Mouse (Mus musculus): ENCODE data around the gene Lrrc3c. TPM values are rescaled to one million over a fixed set of nuclear protein-coding genes. Genes with fewer than 3 reads are reported as not detected.
A peak's percentile ranks its signal among the peaks of the same experiment; 100 is the strongest.

Lrrc3c gene
- not detected in 2 replicates for polyA plus RNA-seq (2016; fragmentation: Nextera tagmentation; extraction: Ambion mirVana)

DNA sequence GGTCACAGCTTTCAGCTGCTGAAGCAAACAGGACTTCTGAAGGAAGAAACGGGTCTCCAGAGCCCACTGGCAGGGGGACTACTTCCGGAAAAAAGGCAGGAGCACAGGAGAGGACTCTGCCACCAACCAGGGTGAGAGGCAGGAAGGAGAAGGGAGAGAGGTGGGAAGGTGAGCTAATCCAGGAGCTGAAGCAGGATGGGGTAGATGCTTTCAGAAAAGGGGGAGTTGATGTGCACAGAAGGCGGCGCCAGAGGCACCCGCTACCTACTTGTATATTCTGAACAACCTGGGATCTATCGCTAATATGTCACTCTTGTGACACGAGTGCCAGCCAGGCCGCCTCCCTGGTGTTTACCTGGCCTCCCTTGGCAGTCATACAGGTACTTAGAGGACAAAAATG, at the start of gene Lrrc3c:
Gene Lrrc3c, plus strand, starts transcription at position 301 of the 400 bp plus-strand sequence.
- Histone ChIP-seq H3K4me3 (no peak within 1 kb of the TSS), H3K27me3 (replicated peaks) (peaks cover 21% of the 10 kb centered on the region), H3K9me3 (no peaks in the 10 kb centered on the region), H3K4me1 (peaks cover 4% of the 10 kb centered on the region; the same call in 1 of the 2 replicates), H3K4me2 (replicated peaks) (0 out of 2 replicates have a peak within 1 kb of the TSS, but pooled peaks have one; percentile 7), H3K27ac (no peak within 1 kb of the TSS), H3K9ac (no peak within 1 kb of the TSS), H3K36me3 (no peaks in the 10 kb centered on the region)
- ATAC-seq (ENCODE audit: low FRiP score, low read depth): no peak
- WGBS: 87% methylated on average over 8 of the region's 8 CpGs

DNA sequence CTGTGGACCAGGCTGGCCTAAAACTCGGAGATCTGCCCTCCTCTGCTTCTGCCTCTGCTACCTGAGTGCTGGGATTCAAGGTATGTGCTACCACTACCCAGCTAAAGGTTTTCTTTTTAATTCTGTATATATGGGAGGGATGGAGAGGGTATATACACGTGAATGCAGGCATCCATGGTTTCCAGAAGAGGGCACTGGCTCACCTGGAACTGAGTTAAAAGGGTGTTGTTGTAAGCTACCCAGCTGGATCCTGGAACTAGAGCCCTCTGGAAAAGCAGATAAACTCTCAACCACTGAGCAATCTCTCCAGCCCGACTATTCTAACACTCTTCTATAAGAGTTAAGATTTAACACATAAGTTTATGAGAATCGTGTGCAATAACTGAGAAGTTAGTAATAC, 48.7 kb upstream of the Lrrc3c start:
- Histone ChIP-seq H3K4me3 (no peak overlapping the region), H3K9me3 (no peaks in the 10 kb centered on the region), H3K27me3 (replicated peaks) (peaks cover 60% of the 10 kb centered on the region), H3K4me2 (replicated peaks) (no peak overlapping the region), H3K4me1 (peaks cover 12% of the 10 kb centered on the region; the same call in 1 of the 2 replicates), H3K36me3 (no peaks in the 10 kb centered on the region), H3K9ac (no peak overlapping the region), H3K27ac (no peak overlapping the region)
- ATAC-seq (ENCODE audit: low FRiP score, low read depth): no peak
- 78% methylated on average over 4 of the region's 4 CpGs for WGBS

DNA sequence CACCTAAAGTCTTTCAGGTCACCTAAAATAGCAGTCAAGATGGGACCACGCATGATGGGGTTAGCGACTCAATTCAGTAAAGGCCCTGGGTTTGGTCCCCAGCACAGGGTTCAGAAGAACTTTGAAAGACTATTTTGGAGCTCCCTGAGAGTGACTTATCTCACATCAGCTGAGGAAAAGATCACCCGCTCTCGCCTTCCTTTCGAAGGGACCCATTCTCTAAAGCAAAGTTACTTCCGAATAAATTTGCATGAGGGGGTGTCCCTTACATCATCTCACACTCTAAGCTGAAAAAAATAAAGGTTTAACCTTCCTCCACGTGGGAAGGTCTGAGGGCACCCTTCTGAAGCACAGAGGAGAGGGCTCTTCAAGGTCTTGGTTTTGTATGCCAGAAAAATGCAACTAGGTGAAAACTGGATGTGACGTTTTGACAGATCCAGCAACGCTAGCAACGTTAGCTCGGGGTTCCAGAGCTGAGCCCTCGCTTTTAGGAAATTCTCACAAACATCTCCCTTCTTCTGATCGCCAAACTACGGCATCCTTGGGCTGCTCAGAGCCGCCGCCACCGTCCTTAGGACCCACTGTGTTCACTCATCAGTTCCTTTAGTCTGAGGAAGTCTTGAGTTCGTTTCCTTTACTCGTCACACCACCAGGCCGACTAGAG, 47.6 kb upstream of the Lrrc3c start:
- 20% methylated on average over 20 of the region's 20 CpGs for WGBS
- no peak overlapping the region for H3K27ac ChIP-seq
- H3K9me3 ChIP-seq: no peaks in the 10 kb centered on the region
- H3K4me2 ChIP-seq (replicated peaks): peak overlapping the region; percentile 63
- 0 out of 2 replicates have a peak, but pooled peaks have one; percentile 1 for ATAC-seq (ENCODE audit: low FRiP score, low read depth)
- H3K9ac ChIP-seq: peak overlapping the region; percentile 53; the same call in 1 of the 2 replicates
- H3K27me3 ChIP-seq (replicated peaks): peaks cover 51% of the 10 kb centered on the region
- peak overlapping the region; percentile 63 for H3K4me3 ChIP-seq
- no peaks in the 10 kb centered on the region for H3K36me3 ChIP-seq
- H3K4me1 ChIP-seq: peaks cover 9% of the 10 kb centered on the region; the same call in 1 of the 2 replicates

DNA sequence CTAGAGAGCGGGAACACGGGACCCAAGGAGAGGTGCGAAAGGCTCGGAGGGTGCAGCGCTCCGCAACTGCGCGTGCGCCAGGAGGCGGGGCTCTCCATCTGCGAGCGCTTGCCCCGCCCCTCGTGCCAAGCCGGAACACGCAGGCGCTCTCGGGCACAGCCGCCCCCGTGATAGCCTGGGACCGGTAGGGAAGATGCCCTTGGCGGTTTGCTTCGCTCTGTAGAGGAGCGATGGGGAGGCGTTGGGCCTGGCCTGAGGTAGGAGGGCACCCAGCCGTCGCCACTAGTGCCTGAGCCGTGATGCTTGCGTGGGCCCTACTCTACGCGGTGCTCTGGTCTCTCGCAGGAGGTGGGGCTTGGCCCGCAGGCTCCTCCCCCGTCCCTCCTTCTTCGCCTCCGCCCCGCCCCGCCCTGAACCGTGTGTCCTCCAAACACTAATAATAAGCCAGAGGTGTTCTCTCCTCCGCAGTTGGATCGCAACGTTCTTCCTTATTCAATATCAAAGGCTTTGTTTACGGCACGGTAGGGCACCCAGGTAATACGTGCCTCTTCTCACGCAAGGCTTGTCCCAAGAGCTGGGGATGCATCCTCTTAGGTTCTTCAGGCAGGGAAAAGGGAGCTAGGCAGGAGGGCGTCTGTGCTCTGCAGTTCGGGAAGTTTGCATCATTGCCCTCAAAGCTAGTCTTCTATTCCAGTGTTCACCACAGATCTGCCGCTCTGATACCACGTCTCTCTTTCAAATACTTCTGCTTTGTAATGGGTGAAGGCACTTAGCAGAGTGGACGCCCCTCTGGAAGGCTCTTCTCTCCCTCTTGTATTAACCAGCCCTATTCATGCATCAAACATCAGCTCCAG, 46.9 kb upstream of the Lrrc3c start, which contains the start of gene Zpbp2:
Gene Zpbp2, plus strand, starts transcription at position 123 of the 854 bp plus-strand sequence.
- peak; percentile 98 for ATAC-seq (ENCODE audit: low FRiP score, low read depth)
- H3K27ac ChIP-seq: peak within 1 kb of the TSS; percentile 57; the same call in 1 of the 2 replicates
- no peaks in the 10 kb centered on the region for H3K9me3 ChIP-seq
- H3K27me3 ChIP-seq (replicated peaks): peaks cover 43% of the 10 kb centered on the region
- H3K36me3 ChIP-seq: no peaks in the 10 kb centered on the region
- H3K4me3 ChIP-seq: peak within 1 kb of the TSS; percentile 63
- under 1% methylated on average over 51 of the region's 51 CpGs for WGBS
- H3K4me1 ChIP-seq: 0 out of 2 replicates have a peak, but pooled peaks cover 5% of the 10 kb centered on the region
- peak within 1 kb of the TSS; percentile 53 for H3K9ac ChIP-seq
- peak within 1 kb of the TSS; percentile 63 for H3K4me2 ChIP-seq (replicated peaks)

DNA sequence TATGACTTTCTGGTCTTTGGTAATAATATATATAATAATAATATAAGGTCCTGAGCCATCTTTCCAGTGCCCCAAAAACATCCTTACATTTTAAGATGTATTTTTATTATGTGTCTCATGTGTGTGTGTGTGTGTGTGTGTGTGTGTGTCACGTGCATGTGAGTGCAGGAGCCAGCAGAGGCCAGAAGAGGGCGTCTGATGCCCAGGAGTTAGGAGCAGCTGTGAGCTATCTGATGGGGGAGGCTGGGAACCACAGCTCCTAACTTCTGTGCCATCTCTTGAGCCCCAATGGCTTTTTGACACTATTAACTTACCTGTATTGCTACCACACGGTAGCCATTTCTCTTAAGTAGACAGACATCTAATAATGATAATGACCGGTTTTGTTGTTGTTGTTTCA, 44.1 kb upstream of the Lrrc3c start:
- 84% methylated on average over 4 of the region's 4 CpGs for WGBS
- H3K4me2 ChIP-seq (replicated peaks): no peak overlapping the region
- no peak for ATAC-seq (ENCODE audit: low FRiP score, low read depth)

DNA sequence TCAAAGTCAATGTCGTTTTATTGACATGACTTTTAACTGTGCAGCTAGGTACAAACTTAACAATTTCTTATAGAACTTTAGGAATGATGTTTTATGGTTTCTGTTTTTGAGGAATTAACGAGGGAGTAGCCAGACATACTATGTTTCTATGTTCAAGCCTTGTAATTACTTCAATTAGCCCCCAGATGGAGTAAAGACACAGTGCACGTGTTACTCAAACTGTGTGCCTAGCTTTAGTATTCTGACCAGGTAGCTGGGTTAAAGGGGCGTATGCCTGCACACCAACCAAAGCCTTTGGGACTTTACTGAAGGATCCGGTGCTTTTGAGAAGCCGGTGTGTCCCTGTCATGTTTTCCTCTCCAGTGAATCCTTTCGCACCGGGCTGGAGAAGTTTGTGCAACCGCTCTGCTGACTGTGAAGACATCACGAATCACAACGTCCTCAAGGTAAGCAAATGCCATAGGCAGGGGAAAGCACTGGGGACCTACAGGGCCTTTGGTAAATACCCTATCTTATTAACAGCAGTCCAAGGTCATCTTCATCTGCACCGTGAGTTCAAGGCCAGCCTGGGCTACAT, 42.9 kb upstream of the Lrrc3c start:
- Histone ChIP-seq H3K27me3 (replicated peaks) (peaks cover 5% of the 10 kb centered on the region), H3K36me3 (no peaks in the 10 kb centered on the region), H3K4me1 (0 out of 2 replicates have a peak, but pooled peaks cover 5% of the 10 kb centered on the region), H3K4me3 (no peak overlapping the region), H3K4me2 (replicated peaks) (no peak overlapping the region), H3K9ac (no peak overlapping the region), H3K27ac (no peak overlapping the region), H3K9me3 (no peaks in the 10 kb centered on the region)
- no peak for ATAC-seq (ENCODE audit: low FRiP score, low read depth)
- 70% methylated on average over 12 of the region's 12 CpGs for WGBS

More for the DNA sequence above, 44.1 kb upstream of the Lrrc3c start:
- Histone ChIP-seq H3K4me1 (0 out of 2 replicates have a peak, but pooled peaks cover 5% of the 10 kb centered on the region), H3K4me3 (no peak overlapping the region), H3K9ac (no peak overlapping the region), H3K36me3 (no peaks in the 10 kb centered on the region), H3K27ac (no peak overlapping the region), H3K9me3 (no peaks in the 10 kb centered on the region), H3K27me3 (replicated peaks) (peaks cover 17% of the 10 kb centered on the region)

DNA sequence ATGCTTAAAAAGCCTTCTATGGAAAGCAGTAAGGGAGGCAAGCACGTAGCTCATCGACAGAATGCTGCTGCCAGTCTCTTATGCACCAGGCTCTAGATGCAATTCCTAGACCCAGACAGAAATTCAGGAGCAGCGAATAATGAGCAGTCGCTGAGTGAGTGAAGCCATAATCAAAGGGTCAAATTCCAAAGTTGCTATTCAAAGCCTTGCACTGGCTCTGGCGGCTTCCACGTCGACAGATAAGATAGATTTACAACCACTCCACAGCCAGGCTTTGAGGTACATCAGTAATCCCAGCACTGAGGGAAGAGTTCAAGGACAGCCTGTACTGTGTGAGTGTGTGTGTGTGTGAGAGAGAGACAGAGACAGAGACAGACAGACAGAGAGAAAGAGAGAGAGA, 37.1 kb upstream of the Lrrc3c start:
- no peak overlapping the region for H3K9ac ChIP-seq
- H3K4me2 ChIP-seq (replicated peaks): no peak overlapping the region
- H3K27ac ChIP-seq: no peak overlapping the region
- no peak overlapping the region for H3K4me3 ChIP-seq
- no peaks in the 10 kb centered on the region for H3K27me3 ChIP-seq (replicated peaks)
- H3K36me3 ChIP-seq: no peaks in the 10 kb centered on the region
- H3K9me3 ChIP-seq: no peaks in the 10 kb centered on the region
- WGBS: 36% methylated on average over 7 of the region's 7 CpGs
- ATAC-seq (ENCODE audit: low FRiP score, low read depth): no peak
- no peaks in the 10 kb centered on the region for H3K4me1 ChIP-seq

DNA sequence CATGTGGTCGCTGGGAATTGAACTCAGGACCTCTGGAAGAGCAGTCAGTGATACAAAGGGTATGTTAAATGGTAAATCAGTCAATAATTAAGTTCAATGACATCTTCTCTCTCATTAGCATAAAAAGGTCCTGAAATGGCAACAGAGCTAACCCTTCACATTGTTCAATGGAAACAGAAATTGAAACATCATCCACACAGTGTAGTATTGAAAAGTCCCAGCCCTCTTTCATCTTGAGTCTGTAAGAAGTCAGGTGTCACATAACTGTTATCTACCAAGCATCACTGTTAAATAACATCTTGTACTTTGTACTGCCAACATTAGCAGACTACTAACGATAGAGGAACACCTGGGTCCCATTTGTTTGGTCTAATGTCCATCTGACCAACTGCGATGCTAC, 35.1 kb upstream of the Lrrc3c start:
- WGBS: 83% methylated on average over 3 of the region's 3 CpGs
- Histone ChIP-seq H3K9me3 (no peaks in the 10 kb centered on the region), H3K4me3 (no peak overlapping the region), H3K9ac (no peak overlapping the region), H3K27me3 (replicated peaks) (no peaks in the 10 kb centered on the region), H3K4me2 (replicated peaks) (no peak overlapping the region), H3K27ac (no peak overlapping the region), H3K36me3 (no peaks in the 10 kb centered on the region), H3K4me1 (no peaks in the 10 kb centered on the region)
- ATAC-seq (ENCODE audit: low FRiP score, low read depth): no peak

DNA sequence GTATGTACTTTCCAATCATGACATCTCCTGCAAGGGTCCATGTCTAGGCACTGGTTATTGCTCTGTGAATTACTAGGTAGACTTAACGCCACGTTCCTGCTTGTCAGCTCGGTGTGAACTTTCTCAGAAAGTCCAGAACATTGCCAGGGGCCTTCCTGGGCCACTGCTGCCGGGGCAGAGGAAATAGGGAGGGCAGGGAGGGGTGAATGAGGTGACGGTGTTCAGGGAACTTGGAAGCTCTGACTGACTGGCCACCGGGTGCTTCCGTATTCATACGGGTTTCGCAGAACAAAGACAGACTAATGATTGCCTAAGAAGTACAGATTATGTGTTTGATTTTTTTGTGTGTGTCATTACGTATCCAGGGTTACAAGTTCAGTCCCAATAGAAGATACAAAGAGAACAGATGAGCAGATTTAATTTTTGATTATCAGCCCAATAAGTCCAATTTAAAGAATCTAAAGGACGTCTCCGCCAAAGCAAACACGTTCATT, 34.1 kb upstream of the Lrrc3c start:
- Histone ChIP-seq H3K27ac (no peak overlapping the region), H3K9ac (no peak overlapping the region), H3K4me3 (no peak overlapping the region), H3K9me3 (no peaks in the 10 kb centered on the region), H3K27me3 (replicated peaks) (no peaks in the 10 kb centered on the region), H3K36me3 (no peaks in the 10 kb centered on the region), H3K4me2 (replicated peaks) (no peak overlapping the region), H3K4me1 (no peaks in the 10 kb centered on the region)
- WGBS: 74% methylated on average over 13 of the region's 13 CpGs
- no peak for ATAC-seq (ENCODE audit: low FRiP score, low read depth)

DNA sequence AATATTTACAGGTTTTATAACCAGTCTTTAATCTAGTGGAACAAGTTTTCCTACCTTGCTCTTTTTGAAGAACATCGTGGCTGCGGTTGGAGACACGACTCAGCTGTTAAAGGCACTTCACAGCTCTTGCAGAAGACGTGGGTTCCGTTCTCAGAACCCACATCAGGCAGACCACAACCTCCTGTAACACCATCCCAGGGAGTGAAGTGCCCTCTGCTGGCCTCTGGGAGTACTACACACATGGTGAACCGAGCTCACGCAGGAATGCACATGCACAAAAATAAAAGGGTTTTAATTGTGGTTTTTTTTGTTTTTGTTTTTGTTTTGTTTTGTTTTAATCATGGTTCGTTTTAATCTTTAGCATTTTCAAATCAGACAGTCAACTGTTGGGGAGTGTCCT, 29.8 kb upstream of the Lrrc3c start:
- no peak for ATAC-seq (ENCODE audit: low FRiP score, low read depth)
- no peaks in the 10 kb centered on the region for H3K36me3 ChIP-seq
- no peaks in the 10 kb centered on the region for H3K4me1 ChIP-seq
- no peaks in the 10 kb centered on the region for H3K9me3 ChIP-seq
- no peaks in the 10 kb centered on the region for H3K27me3 ChIP-seq (replicated peaks)
- H3K9ac ChIP-seq: no peak overlapping the region
- no peak overlapping the region for H3K4me3 ChIP-seq
- WGBS: 88% methylated on average over 8 of the region's 8 CpGs
- H3K4me2 ChIP-seq (replicated peaks): no peak overlapping the region
- no peak overlapping the region for H3K27ac ChIP-seq

DNA sequence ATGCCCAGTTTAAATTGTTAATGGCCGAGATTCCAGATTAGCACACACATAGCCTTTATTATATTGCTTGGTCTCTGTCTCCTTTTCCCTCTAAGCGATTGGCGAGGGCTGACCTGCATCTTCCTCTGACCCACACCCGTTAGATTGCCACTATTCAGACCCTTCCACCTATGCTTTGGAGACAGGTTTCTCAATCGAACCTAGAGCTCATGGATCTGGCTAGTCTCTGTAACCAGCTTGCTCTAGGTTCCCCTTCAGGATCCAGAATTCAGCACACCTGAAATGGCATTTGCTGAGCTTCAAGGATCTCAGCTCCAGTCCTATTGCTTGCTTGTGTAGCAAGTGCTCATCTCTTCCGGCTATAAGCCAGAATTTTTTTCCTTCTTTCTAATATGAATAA, 28.6 kb upstream of the Lrrc3c start:
- no peak for ATAC-seq (ENCODE audit: low FRiP score, low read depth)
- H3K27me3 ChIP-seq (replicated peaks): no peaks in the 10 kb centered on the region
- H3K4me1 ChIP-seq: no peaks in the 10 kb centered on the region
- H3K9me3 ChIP-seq: no peaks in the 10 kb centered on the region
- no peak overlapping the region for H3K9ac ChIP-seq
- H3K36me3 ChIP-seq: no peaks in the 10 kb centered on the region
- WGBS: 82% methylated on average over 6 of the region's 6 CpGs
- H3K27ac ChIP-seq: no peak overlapping the region
- no peak overlapping the region for H3K4me3 ChIP-seq
- H3K4me2 ChIP-seq (replicated peaks): no peak overlapping the region

DNA sequence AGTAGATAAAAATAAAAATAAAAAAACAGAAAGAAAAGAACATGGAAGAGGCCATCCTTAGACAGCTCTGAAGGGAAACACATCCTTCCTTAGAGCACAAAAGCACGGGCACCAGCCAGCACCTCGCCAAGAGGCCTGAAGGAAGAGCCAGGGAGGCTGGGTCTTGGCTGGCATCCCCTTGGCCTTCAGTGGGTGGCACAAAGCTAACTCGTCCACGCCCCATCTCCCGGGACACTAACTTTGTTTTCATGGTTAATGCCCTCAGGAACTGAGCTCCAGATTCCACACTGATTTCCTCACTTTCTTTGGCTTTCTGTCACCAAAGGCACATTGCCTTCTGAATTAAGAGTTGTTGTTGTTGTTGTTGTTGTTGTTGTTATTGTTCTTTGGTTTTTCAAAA, 20.3 kb upstream of the Lrrc3c start:
- H3K9me3 ChIP-seq: no peaks in the 10 kb centered on the region
- 86% methylated on average over 5 of the region's 5 CpGs for WGBS
- H3K4me2 ChIP-seq (replicated peaks): no peak overlapping the region
- H3K27ac ChIP-seq: no peak overlapping the region
- no peaks in the 10 kb centered on the region for H3K27me3 ChIP-seq (replicated peaks)
- H3K4me1 ChIP-seq: no peaks in the 10 kb centered on the region
- no peak for ATAC-seq (ENCODE audit: low FRiP score, low read depth)
- H3K4me3 ChIP-seq: no peak overlapping the region
- H3K36me3 ChIP-seq: peaks cover 27% of the 10 kb centered on the region
- H3K9ac ChIP-seq: no peak overlapping the region

All from neural tube, embryonic 12.5 days (tissue).